Mouse (Mus musculus): Measurements from ENCODE around the gene Scrn2. TPM values are rescaled to one million over a fixed set of nuclear protein-coding genes. Genes with fewer than 3 reads are reported as not detected.

Gene Scrn2
- polyA plus RNA-seq, 1 experiment, result 6.7 TPM

GRCm38 (mm10) chr11:96991501-96991900, 38.2 kb upstream of the Scrn2 start:
- 72% methylated on average over 5 of the region's 5 CpGs for WGBS
- H3K4me1 ChIP-seq (ENCODE audit: control insufficient read depth, insufficient read depth, low read length), result no peaks in the 10 kb centered on the region
- TF ChIP-seq POLR2A (IDR thresholded peaks at IDR 0.05; ENCODE audit: borderline replicate concordance, control insufficient read depth, low read depth, low read length) (no peak), CTCF (IDR thresholded peaks at IDR 0.05; ENCODE audit: control insufficient read depth, insufficient read depth, low read length) (no peak)
- no peak overlapping the region for H3K27ac ChIP-seq (ENCODE audit: control insufficient read depth, insufficient read depth, low read depth, low read length, poor library complexity)
- no peak overlapping the region for H3K4me3 ChIP-seq (replicated peaks; ENCODE audit: control insufficient read depth, low read depth, low read length)

- H3K4me1 ChIP-seq (ENCODE audit: control insufficient read depth, insufficient read depth, low read length), result no peaks in the 10 kb centered on the region
- H3K4me3 ChIP-seq (replicated peaks; ENCODE audit: control insufficient read depth, low read depth, low read length), result no peak overlapping the region
- no peak for TF ChIP-seq CTCF (IDR thresholded peaks at IDR 0.05; ENCODE audit: control insufficient read depth, insufficient read depth, low read length)
- TF ChIP-seq POLR2A (IDR thresholded peaks at IDR 0.05; ENCODE audit: borderline replicate concordance, control insufficient read depth, low read depth, low read length), result no peak
- H3K27ac ChIP-seq (ENCODE audit: control insufficient read depth, insufficient read depth, low read depth, low read length, poor library complexity), result no peak overlapping the region
- 40% methylated on average over 8 of the region's 8 CpGs for WGBS
Measured at GRCm38 (mm10) chr11:96992722-96993311, 36.9 kb upstream of the Scrn2 start.

- no peak for TF ChIP-seq POLR2A (IDR thresholded peaks at IDR 0.05; ENCODE audit: borderline replicate concordance, control insufficient read depth, low read depth, low read length)
- TF ChIP-seq CTCF (IDR thresholded peaks at IDR 0.05; ENCODE audit: control insufficient read depth, insufficient read depth, low read length), result no peak
- no peak overlapping the region for H3K27ac ChIP-seq (ENCODE audit: control insufficient read depth, insufficient read depth, low read depth, low read length, poor library complexity)
- WGBS, result 72% methylated on average over 5 of the region's 5 CpGs
- H3K4me3 ChIP-seq (replicated peaks; ENCODE audit: control insufficient read depth, low read depth, low read length), result no peak overlapping the region
- no peaks in the 10 kb centered on the region for H3K4me1 ChIP-seq (ENCODE audit: control insufficient read depth, insufficient read depth, low read length)
Measured at GRCm38 (mm10) chr11:96995031-96995430, 34.7 kb upstream of the Scrn2 start.

DNA sequence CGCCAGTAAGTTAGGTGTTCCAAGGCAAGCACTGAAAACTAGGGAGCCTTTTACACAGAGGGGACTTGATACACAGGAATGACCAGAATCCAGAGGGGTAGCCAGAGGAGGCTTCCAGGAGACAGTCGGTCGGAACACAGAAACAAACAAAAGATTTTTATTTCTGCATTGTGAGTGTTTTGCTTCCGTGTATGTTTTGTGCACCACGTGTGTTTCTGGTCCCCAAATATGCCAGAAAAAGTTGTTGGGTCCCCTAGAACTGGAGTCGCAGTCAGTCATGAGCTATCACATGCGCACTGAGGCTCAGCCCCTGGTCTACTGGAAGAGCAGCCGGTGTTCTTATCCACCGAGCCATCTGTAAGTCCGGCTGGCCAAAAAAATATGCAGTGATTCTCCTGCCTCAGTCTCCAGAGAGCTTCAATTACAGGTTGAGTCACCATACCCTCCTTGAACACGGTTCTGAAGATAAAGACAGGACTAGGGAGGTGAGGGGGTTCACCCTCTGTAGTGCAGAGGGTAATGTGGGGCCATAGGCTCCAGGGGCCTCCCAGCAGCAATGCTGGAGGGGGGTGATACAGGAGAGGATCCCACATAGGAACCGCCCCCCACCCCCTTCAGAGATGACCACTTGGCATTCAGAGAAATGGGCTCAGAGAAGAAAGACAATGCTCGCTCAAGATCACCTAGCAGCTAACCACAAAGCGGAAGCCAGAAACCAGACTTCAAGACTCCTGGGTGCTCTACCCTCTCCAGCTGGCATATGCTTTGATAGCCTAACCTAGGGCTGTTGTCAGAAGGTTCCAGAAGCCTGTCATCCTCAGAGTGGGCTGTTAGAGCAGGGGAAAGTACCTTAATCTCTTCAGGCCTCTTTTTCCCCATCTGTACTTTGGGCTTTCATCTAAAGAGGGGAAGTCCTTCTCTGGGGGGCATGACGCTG, 33.6 kb upstream of the Scrn2 start:
- no peaks in the 10 kb centered on the region for H3K4me1 ChIP-seq (ENCODE audit: control insufficient read depth, insufficient read depth, low read length)
- H3K27ac ChIP-seq (ENCODE audit: control insufficient read depth, insufficient read depth, low read depth, low read length, poor library complexity), result no peak overlapping the region
- no peak overlapping the region for H3K4me3 ChIP-seq (replicated peaks; ENCODE audit: control insufficient read depth, low read depth, low read length)
- TF ChIP-seq POLR2A (IDR thresholded peaks at IDR 0.05; ENCODE audit: borderline replicate concordance, control insufficient read depth, low read depth, low read length) (no peak), CTCF (IDR thresholded peaks at IDR 0.05; ENCODE audit: control insufficient read depth, insufficient read depth, low read length) (no peak)
- 56% methylated on average over 15 of the region's 15 CpGs for WGBS

DNA sequence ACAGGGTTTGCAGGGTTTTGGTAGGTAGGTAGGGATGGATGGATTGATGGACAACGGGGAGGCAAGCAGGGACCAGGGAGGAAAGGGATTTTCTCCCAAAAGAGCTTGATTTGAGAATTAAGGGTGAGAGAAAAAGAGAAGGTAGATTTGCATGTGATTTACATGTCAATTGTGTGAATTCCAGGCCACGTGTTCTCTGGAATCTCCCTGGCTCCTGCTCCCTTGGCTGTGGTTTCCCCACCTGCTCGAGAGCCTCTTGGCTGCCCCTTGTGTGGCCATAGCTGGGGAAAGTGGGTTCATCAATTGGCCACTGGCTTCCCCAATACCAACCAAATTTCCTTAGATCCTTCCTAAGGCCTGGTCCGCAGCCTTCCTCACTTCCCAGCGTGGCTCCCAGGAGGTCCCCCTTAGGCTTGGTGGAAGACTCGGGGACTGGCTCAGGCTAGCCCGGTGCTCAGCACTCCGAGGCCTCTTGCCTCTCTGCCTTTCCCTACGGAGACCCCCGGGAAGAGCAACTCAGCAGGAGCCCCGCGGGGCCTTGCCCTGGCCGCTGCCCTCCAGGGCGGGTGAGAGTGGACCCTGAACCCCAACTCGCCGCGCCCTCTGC, 32.9 kb upstream of the Scrn2 start:
- 64% methylated on average over 17 of the region's 17 CpGs for WGBS
- no peak overlapping the region for H3K27ac ChIP-seq (ENCODE audit: control insufficient read depth, insufficient read depth, low read depth, low read length, poor library complexity)
- TF ChIP-seq CTCF (IDR thresholded peaks at IDR 0.05; ENCODE audit: control insufficient read depth, insufficient read depth, low read length) (no peak), POLR2A (IDR thresholded peaks at IDR 0.05; ENCODE audit: borderline replicate concordance, control insufficient read depth, low read depth, low read length) (no peak)
- H3K4me1 ChIP-seq (ENCODE audit: control insufficient read depth, insufficient read depth, low read length), result no peaks in the 10 kb centered on the region
- H3K4me3 ChIP-seq (replicated peaks; ENCODE audit: control insufficient read depth, low read depth, low read length), result no peak overlapping the region

- WGBS, result 35% methylated on average over 30 of the region's 30 CpGs
Measured at GRCm38 (mm10) chr11:96997380-96997956, 32.3 kb upstream of the Scrn2 start.

DNA sequence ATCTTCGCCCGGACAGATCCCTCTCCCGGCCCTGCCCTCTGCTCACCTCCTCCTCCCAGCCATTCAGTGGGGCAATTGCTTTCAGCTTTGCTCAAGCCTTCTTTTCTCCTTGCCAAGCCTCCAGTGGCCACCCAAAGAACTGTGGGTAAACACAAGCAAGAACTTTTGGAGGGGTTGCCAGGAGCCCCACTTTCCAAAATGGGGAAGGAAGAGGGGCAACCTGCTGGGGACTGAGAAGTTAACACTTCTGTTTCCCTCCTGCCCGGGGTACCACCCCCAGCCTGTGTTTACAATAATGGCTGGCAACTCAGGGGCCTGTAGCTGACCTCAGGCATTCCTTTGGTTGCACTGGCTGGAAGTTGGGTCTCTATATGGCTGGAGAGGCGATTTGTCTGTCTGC, 26.6 kb upstream of the Scrn2 start:
- no peak overlapping the region for H3K27ac ChIP-seq (ENCODE audit: control insufficient read depth, insufficient read depth, low read depth, low read length, poor library complexity)
- H3K4me1 ChIP-seq (ENCODE audit: control insufficient read depth, insufficient read depth, low read length), result peaks cover 3% of the 10 kb centered on the region; the same call in 1 of the 2 replicates
- H3K4me3 ChIP-seq (replicated peaks; ENCODE audit: control insufficient read depth, low read depth, low read length), result no peak overlapping the region
- TF ChIP-seq POLR2A (IDR thresholded peaks at IDR 0.05; ENCODE audit: borderline replicate concordance, control insufficient read depth, low read depth, low read length) (no peak), CTCF (IDR thresholded peaks at IDR 0.05; ENCODE audit: control insufficient read depth, insufficient read depth, low read length) (no peak)
- WGBS, result 42% methylated on average over 5 of the region's 5 CpGs

More at GRCm38 (mm10) chr11:96997380-96997956, 32.3 kb upstream of the Scrn2 start:
- TF ChIP-seq POLR2A (IDR thresholded peaks at IDR 0.05; ENCODE audit: borderline replicate concordance, control insufficient read depth, low read depth, low read length), result no peak
- no peak for TF ChIP-seq CTCF (IDR thresholded peaks at IDR 0.05; ENCODE audit: control insufficient read depth, insufficient read depth, low read length)
- Histone ChIP-seq H3K4me3 (replicated peaks; ENCODE audit: control insufficient read depth, low read depth, low read length) (no peak overlapping the region), H3K27ac (ENCODE audit: control insufficient read depth, insufficient read depth, low read depth, low read length, poor library complexity) (no peak overlapping the region), H3K4me1 (ENCODE audit: control insufficient read depth, insufficient read depth, low read length) (no peaks in the 10 kb centered on the region)

Measured in bone marrow, adult 2 months (tissue).